Mouse (Mus musculus): Measurements from ENCODE around the gene Shc1.

DNA sequence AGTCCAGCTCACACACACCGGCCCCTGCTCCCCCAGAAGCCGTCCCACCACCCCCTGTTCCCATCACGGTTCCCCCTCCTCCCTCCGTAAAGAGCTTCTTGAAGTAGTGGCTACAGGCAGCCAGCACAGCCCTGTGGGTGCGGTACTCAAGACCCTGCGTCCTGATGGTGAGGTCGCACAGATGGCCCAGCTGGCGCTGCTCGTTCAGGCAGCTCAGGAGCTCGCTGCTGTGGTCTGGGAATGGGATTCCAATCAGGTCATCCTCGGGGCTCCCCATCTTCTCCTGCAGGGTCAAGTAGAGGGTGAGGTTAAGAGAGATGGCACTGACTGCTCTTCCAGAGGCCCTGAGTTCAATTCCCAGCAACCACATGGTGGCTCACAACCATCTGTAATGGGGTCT, 37.0 kb upstream of the Shc1 start:
- TF ChIP-seq POLR2A (IDR thresholded peaks at IDR 0.05; ENCODE audit: extremely low read depth, insufficient read depth, low read length) (no peak), CTCF (IDR thresholded peaks at IDR 0.05; ENCODE audit: extremely low read depth, insufficient read depth, low read length) (no peak)
